In the genomic region with DNA sequence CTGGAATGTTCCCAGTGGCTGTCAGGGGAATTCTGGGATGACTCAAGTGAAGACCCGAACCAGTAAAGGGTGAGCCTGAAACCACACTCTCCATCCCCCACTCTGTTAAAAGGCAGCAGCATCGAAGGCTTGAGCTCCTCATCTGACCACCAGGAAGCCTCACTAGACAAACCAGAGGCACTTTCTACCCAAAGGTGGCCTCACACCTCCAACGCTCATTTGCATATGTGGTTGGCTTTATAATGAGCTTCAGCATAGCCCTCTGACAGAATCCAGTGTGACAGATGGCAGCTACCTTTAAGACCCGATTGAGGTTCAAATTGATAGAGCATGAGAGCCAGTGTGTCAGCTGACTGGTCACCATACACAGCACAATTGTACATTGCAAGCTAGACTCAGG, we compare ENCODE assay signal across 23 mouse cellular contexts. TPM values are rescaled to one million over a fixed set of nuclear protein-coding genes. Genes with fewer than 3 reads are reported as not detected.
"Had no signal": no experiment of that assay in that cellular context is flagged by ENCODE, and none has a peak within 500 bp of the region (broad histone marks: within the 10 kb centered on the region; RNA-seq: fewer than 3 reads in every experiment).

No protein-coding gene starts in this region.

- ATAC-seq: midbrain, embryonic 16.5 days had no signal

- H3K4me3 ChIP-seq: midbrain, embryonic 10.5 days; midbrain, embryonic 12.5 days; myocyte; neural tube, embryonic 13.5 days; neural tube, embryonic 15.5 days had no signal

- H3K9ac ChIP-seq: lung, embryonic 14.5 days; midbrain, embryonic 12.5 days; neural tube, embryonic 13.5 days; neural tube, embryonic 15.5 days had no signal

- H3K36me3 ChIP-seq: midbrain, embryonic 10.5 days; midbrain, embryonic 12.5 days; neural tube, embryonic 13.5 days; neural tube, embryonic 15.5 days had no signal

- H3K27ac ChIP-seq: midbrain, embryonic 10.5 days; midbrain, embryonic 12.5 days; neural tube, embryonic 13.5 days; neural tube, embryonic 15.5 days had no signal

- H3K4me2 ChIP-seq: lung, embryonic 14.5 days; midbrain, embryonic 12.5 days; neural tube, embryonic 13.5 days; neural tube, embryonic 15.5 days had no signal

- H3K4me1 ChIP-seq: midbrain, embryonic 12.5 days had no signal

- H3K9me3 ChIP-seq: midbrain, embryonic 12.5 days; neural tube, embryonic 15.5 days had no signal

- DNase-seq: lung, embryonic 14.5 days; lung, postnatal 4 days; midbrain, embryonic 14.5 days; retina, postnatal 1 day; right cerebral cortex, postnatal 25 days; right cerebral cortex, postnatal 4 days; spleen, adult 18-20 months; thymus, adult 18-20 months; thymus, postnatal 14 days; thymus, postnatal 36 days had no signal

RNA-seq across cellular contexts. Expression of gene Fam71a, which starts 40.3 kb away (rescaled TPM):
- polyA plus RNA-seq: liver, embryonic 16.5 days; lung, embryonic 14.5 days; lung, embryonic 16.5 days; midbrain, embryonic 10.5 days; midbrain, embryonic 12.5 days; midbrain, embryonic 14.5 days; midbrain, embryonic 16.5 days; myocyte; neural tube, embryonic 11.5 days; neural tube, embryonic 13.5 days; neural tube, embryonic 15.5 days; small intestine, adult 2 months; stomach, embryonic 14.5 days; stomach, embryonic 16.5 days; thymus, postnatal 0 days had no signal
